Mouse (Mus musculus) brain, embryonic 14.5 days (tissue): ENCODE data around the gene Jaml.

Source experiments
- CTCF ChIP-seq: fragments of 200-500 bp; IDR thresholded peaks from 2 replicates; pipeline ENCODE4 v1.5.1; 2012; ENCODE audit warnings: inconsistent platforms, mild to moderate bottlenecking, moderate library complexity, borderline replicate concordance; ENCODE audit not compliant: insufficient read depth, insufficient read length; ENCODE audit errors: extremely low read depth
- POLR2A ChIP-seq: fragments of 200-500 bp; IDR thresholded peaks from 2 replicates; pipeline ENCODE4 v1.6.1; 2012; ENCODE audit warnings: mild to moderate bottlenecking, inconsistent platforms, borderline replicate concordance; ENCODE audit not compliant: poor library complexity, insufficient read depth, insufficient read length, severe bottlenecking; ENCODE audit errors: extremely low read depth

GRCm38 (mm10) chr9:45084556-45084955 is 5.6 kb downstream of the Jaml start:
- no peak for TF ChIP-seq POLR2A
- no peak for TF ChIP-seq CTCF
